Mouse (Mus musculus): Measurements from ENCODE around the gene Hist1h2ba. TPM values are rescaled to one million over a fixed set of nuclear protein-coding genes. Genes with fewer than 3 reads are reported as not detected.

Hist1h2ba gene
- total RNA-seq, 2 experiments from 2014 or later = not detected

- DNase-seq (ENCODE audit: low spot score in 2 of 2) = no peak
- intact Hi-C loops (cut with DNase I) = no loop called here
Measured at GRCm38 (mm10) chr13:23911335-23911734, 22.6 kb downstream of the Hist1h2ba start.

- no peak for DNase-seq (ENCODE audit: low spot score in 2 of 2)
- intact Hi-C loops (cut with DNase I) = no loop called here
Measured at GRCm38 (mm10) chr13:23910121-23910520, 23.8 kb downstream of the Hist1h2ba start.

GRCm38 (mm10) chr13:23906906-23907305, 27.1 kb downstream of the Hist1h2ba start:
- DNase-seq (ENCODE audit: low spot score in 2 of 2) = no peak
- intact Hi-C loops (cut with DNase I) = no loop called here

GRCm38 (mm10) chr13:23898242-23898641, 35.7 kb downstream of the Hist1h2ba start:
- no peak for DNase-seq (ENCODE audit: low spot score in 2 of 2)
- intact Hi-C loops (cut with DNase I) = no loop called here

GRCm38 (mm10) chr13:23893269-23893593, 40.7 kb downstream of the Hist1h2ba start:
- intact Hi-C loops (cut with DNase I) = no loop called here
- DNase-seq (ENCODE audit: low spot score in 2 of 2) = no peak

GRCm38 (mm10) chr13:23892592-23893268, 41.2 kb downstream of the Hist1h2ba start:
- no peak for DNase-seq (ENCODE audit: low spot score in 2 of 2)
- intact Hi-C loops (cut with DNase I) = no loop called here

GRCm38 (mm10) chr13:23889011-23889605, 44.8 kb downstream of the Hist1h2ba start:
- no peak for DNase-seq (ENCODE audit: low spot score in 2 of 2)

GRCm38 (mm10) chr13:23887026-23887725, 46.8 kb downstream of the Hist1h2ba start:
- intact Hi-C loops (cut with DNase I) = no loop called here
- no peak for DNase-seq (ENCODE audit: low spot score in 2 of 2)

More at GRCm38 (mm10) chr13:23889011-23889605, 44.8 kb downstream of the Hist1h2ba start:
- intact Hi-C loops (cut with DNase I) = no loop called here

GRCm38 (mm10) chr13:23885540-23885939, 48.4 kb downstream of the Hist1h2ba start:
- no peak for DNase-seq (ENCODE audit: low spot score in 2 of 2)
- intact Hi-C loops (cut with DNase I) = loop anchor here (2.0 kb wide), 2 partner anchors 53 to 93 kb away; no protein-coding TSS in a partner anchor

Small RNA genes within 50 kb of the gene (microRNA-seq; reads per million reads assigned to microRNA genes)
- gene Gm44344 = 0 reads per million in 2 experiments

Other genes starting within 250 kb of the Hist1h2ba start
- 10 to 100 TPM; 32.7 to 35.0 TPM for gene Hist1h2bc, start 250.0 kb downstream of the Hist1h2ba start, total RNA-seq (2021)
- gene Hist1h1t, start 238.3 kb downstream of the Hist1h2ba start, total RNA-seq (2021) = not detected
- 100 to 1,000 TPM in 1 of 2 experiments, 10 to 100 TPM in 1; 94.8 to 129 TPM for gene Hist1h4c, start 235.7 kb downstream of the Hist1h2ba start, total RNA-seq (2021)
- gene Hfe, start 223.3 kb downstream of the Hist1h2ba start, total RNA-seq (2021) = 1 to 10 TPM; 3.1 to 3.7 TPM
- gene Hist1h1c, start 195.3 kb downstream of the Hist1h2ba start, total RNA-seq (2021) = 10 to 100 TPM; 51.7 to 71.1 TPM
- 1 to 10 TPM; 1.9 to 2.6 TPM for gene Hist1h3c, start 188.6 kb downstream of the Hist1h2ba start, total RNA-seq (2021)
- gene Hist1h2bb, start 187.4 kb downstream of the Hist1h2ba start, total RNA-seq (2021) = 10 to 100 TPM; 17.5 to 23.2 TPM
- gene Hist1h2ab, start 183.0 kb downstream of the Hist1h2ba start, total RNA-seq (2021) = 10 to 100 TPM; 27.5 to 31.4 TPM
- gene Hist1h3b, start 181.9 kb downstream of the Hist1h2ba start, total RNA-seq (2021) = 10 to 100 TPM in 1 of 2 experiments, 1 to 10 TPM in 1; 9.3 to 14.5 TPM
- gene Hist1h4b, start 177.1 kb downstream of the Hist1h2ba start, total RNA-seq (2021) = 10 to 100 TPM; 87.5 to 89.8 TPM
- gene Hist1h4a, start 172.9 kb downstream of the Hist1h2ba start, total RNA-seq (2021) = 10 to 100 TPM; 47.0 to 58.8 TPM
- gene Hist1h3a, start 171.8 kb downstream of the Hist1h2ba start, total RNA-seq (2021) = 10 to 100 TPM; 35.9 to 40.0 TPM
- gene Hist1h1a, start 170.5 kb downstream of the Hist1h2ba start, total RNA-seq (2021) = 10 to 100 TPM; 18.2 to 29.1 TPM
- gene Trim38, start 164.2 kb downstream of the Hist1h2ba start, total RNA-seq (2021) = not detected
- gene Slc17a2, start 127.2 kb downstream of the Hist1h2ba start, total RNA-seq (2021) = not detected
- gene Slc17a3, start 94.7 kb downstream of the Hist1h2ba start, total RNA-seq (2021) = under 1 TPM; 0.11 to 0.16 TPM
- not detected for gene Slc17a1, start 66.4 kb downstream of the Hist1h2ba start, total RNA-seq (2021)
- gene Slc17a4, start 19.1 kb downstream of the Hist1h2ba start, total RNA-seq (2021) = not detected
- not detected for gene Hist1h2aa, start 306 bp upstream of the Hist1h2ba start, total RNA-seq (2021)
- gene Scgn, start 57.1 kb upstream of the Hist1h2ba start, total RNA-seq (2021) = under 1 TPM; 0.41 to 0.55 TPM

Data from left cerebral cortex, postnatal 25 days (tissue).